Mouse (Mus musculus) myocyte (in vitro differentiated cells): ENCODE measurements around the gene Prkcz.

Experiments used
- MYOG ChIP-seq, 3 experiments: IDR thresholded peaks; one replicate each; pipeline ENCODE4 v1.6.1; 2011; ENCODE audit warnings: control low read depth in 2 of 3, low read depth in 2 of 3, mild to moderate bottlenecking in 2 of 3; ENCODE audit not compliant: insufficient read length in 2 of 3, control insufficient read depth in 1 of 3, insufficient read depth in 1 of 3
- POLR2A ChIP-seq: IDR thresholded peaks from one replicate; pipeline ENCODE4 v1.6.1; 2011; ENCODE audit warnings: low read depth, mild to moderate bottlenecking, control low read depth, moderate library complexity; ENCODE audit not compliant: insufficient read length
- TCF12 ChIP-seq: IDR thresholded peaks from one replicate; pipeline ENCODE4 v1.6.1; 2011; ENCODE audit warnings: mild to moderate bottlenecking, control low read depth; ENCODE audit not compliant: poor library complexity, insufficient read depth, severe bottlenecking

DNA sequence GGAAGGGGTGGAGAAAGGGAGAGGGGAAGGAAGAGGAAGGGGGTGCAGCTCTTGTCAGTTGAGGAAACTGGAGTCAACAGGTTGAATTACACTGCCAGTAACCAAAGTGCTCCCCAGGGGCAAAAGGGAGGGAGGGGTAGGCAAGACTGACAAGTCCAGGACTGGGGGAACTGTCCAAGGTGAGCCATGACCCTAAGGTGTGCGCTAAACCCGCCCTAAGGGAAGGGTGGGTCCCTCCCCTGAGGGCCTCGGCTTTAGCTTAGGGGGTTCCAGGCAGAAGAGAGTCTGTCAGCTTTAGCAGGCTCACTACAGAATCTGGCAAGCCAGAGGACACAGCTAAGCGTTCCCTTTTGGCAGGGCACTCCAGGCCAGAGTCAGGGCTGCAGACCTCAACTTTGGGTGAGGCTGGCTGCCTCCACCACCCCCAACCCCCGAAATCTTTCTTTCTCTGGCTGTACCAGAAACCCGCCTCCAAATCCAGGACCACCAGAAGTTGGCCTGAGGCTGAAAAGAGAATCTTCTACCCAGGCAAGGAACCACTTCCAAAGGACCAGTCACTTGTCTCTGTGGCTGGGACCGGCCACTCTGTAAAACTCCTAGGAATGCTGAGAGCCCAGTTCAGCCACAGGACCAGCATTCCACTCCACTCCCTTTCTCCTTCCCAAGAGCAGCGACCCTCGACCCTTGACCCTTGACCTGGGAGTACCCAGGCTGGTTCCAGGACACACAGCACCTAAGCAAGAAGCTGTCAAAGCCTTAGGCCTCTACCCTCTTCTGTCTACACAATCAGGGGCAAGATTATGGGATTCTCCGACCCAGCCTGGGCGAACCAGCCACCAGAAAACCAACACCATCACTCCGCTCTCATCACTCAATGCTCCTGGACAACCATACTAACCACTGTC lies 1.3 kb downstream of the Prkcz start:
- TF ChIP-seq MYOG (IDR thresholded peaks at IDR 0.05; ENCODE audit: control insufficient read depth in 1 of 3, insufficient read depth in 1 of 3, insufficient read length in 2 of 3, low read depth in 2 of 3): no peak
- TF ChIP-seq TCF12: no peak
- TF ChIP-seq POLR2A: no peak
